Mouse (Mus musculus) liver, adult 2 months (tissue): ENCODE results near the gene Fcho1.
"Not testable (repeated sequence)": the region's sequence is repeated elsewhere in the genome, so short reads cannot be mapped to it uniquely, and the experiment has no call there.

Experiments used
- CTCF ChIP-seq: fragments of 200-500 bp; IDR thresholded peaks from 2 replicates; pipeline ENCODE4 v1.5.1; 2011; ENCODE audit warnings: low read depth, low read length, control low read depth
- POLR2A ChIP-seq: fragments of 200-500 bp; IDR thresholded peaks from 2 replicates; pipeline ENCODE4 v1.6.1; 2011; ENCODE audit warnings: low read length, control low read depth; ENCODE audit not compliant: insufficient read depth; ENCODE audit errors: extremely low read depth

DNA sequence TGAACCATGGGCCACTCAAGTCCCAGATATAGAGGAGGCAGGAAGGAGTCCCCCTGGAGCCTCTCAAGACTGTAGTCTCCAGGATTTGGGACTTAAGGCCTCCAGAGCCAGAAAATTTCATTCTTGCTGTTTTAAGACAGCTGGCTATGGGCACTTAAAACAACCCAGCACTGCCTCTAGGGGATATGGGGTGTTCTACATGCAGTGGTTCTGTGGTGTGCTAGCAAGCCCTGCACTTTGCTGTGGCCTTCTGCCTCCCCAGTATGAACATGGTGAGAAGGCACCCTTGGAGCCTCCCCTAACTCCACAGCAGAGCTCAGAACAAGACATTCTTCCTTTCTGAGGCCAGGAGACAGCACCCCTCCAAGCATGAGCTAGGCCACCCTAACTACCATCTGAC, 12.8 kb upstream of the Fcho1 start:
- not testable (repeated sequence) for TF ChIP-seq CTCF, POLR2A
